Mouse (Mus musculus) limb, embryonic 10.5 days (tissue): ENCODE measurements around the gene Nckap5. TPM values are rescaled to one million over a fixed set of nuclear protein-coding genes. Genes with fewer than 3 reads are reported as not detected.
A peak's percentile ranks its signal among the peaks of the same experiment; 100 is the strongest.

ENCODE experiments used
- DNase-seq: peaks from one replicate; pipeline ENCODE4 v3.0.0-alpha.2; 2017; ENCODE audit warnings: low spot score
- H3K27ac ChIP-seq: fragments of 300-500 bp; sonication (generic); 2 replicates; pipeline ENCODE4 v1.5.1; 2016; ENCODE audit warnings: mild to moderate bottlenecking
- H3K27me3 ChIP-seq: fragments of 300-500 bp; sonication (generic); 2 replicates; pipeline ENCODE4 v1.6.1; 2016; ENCODE audit warnings: low read depth, mild to moderate bottlenecking; ENCODE audit not compliant: poor library complexity, severe bottlenecking
- H3K36me3 ChIP-seq: fragments of 300-500 bp; sonication (generic); 2 replicates; pipeline ENCODE4 v1.6.1; 2016; ENCODE audit warnings: mild to moderate bottlenecking, moderate library complexity
- H3K4me1 ChIP-seq: fragments of 300-500 bp; sonication (generic); 2 replicates; pipeline ENCODE4 v1.6.1; 2016
- H3K4me3 ChIP-seq: fragments of 300-500 bp; sonication (generic); 2 replicates; pipeline ENCODE4 v1.5.1; 2016; ENCODE audit warnings: mild to moderate bottlenecking, moderate library complexity
- H3K9me3 ChIP-seq: fragments of 300-500 bp; sonication (generic); replicated peaks from 2 replicates; pipeline ENCODE4 v1.6.1; 2016; ENCODE audit warnings: mild to moderate bottlenecking
- WGBS: fragments of 180-500 bp; shearing (Covaris S2); methylation state at CpG from one replicate; pipeline ENCODE4 v1.1.7; 2016; 5-methylcytosine and 5-hydroxymethylcytosine counted together
- polyA plus RNA-seq: library from polyadenylated mRNA; unstranded; fragments of >200 nt; fragmentation: Nextera tagmentation; extraction: Ambion mirVana; gene quantifications from 2 replicates; pipeline ENCODE4 v1.2.1, GENCODE M21; 2016

Nckap5 gene
- polyA plus RNA-seq = 0.84 and 1.8 TPM in 2 replicates

GRCm38 (mm10) chr1:126830031-126830927 lies at the start of gene Nckap5:
Gene Nckap5 (minus strand): TSS chr1:126830799.
- no peaks in the 10 kb centered on the region for H3K36me3 ChIP-seq
- WGBS = 4% methylated on average over 35 of the region's 35 CpGs
- H3K27ac ChIP-seq = peak within 1 kb of the TSS; percentile 8
- H3K9me3 ChIP-seq = no peaks in the 10 kb centered on the region
- peaks cover 19% of the 10 kb centered on the region for H3K4me1 ChIP-seq
- peak; percentile 69 for DNase-seq
- H3K4me3 ChIP-seq = peak within 1 kb of the TSS; percentile 51
- H3K27me3 ChIP-seq = peaks cover 28% of the 10 kb centered on the region

DNA sequence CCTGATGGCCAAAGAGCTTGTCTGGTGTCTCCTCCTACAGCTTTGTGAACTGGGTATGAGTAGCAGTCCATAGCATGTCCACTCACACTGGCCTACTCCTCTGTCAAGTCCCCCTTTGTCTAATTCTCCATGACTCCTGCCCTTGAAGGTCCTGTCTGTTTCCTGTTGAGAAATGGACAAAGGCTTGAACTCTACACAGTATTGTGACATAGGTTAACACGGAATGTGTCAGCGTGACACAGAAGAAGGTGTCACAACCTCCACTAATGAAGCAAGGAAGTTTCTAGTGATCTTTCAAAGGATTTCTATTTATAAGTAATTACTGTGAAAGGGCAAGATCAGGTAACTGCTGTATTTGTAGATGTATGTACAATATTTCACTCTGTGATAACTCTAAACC lies 46.9 kb upstream of the Nckap5 start:
- no peaks in the 10 kb centered on the region for H3K36me3 ChIP-seq
- no peaks in the 10 kb centered on the region for H3K9me3 ChIP-seq
- no peak overlapping the region for H3K4me3 ChIP-seq
- DNase-seq = no peak
- H3K27me3 ChIP-seq = no peaks in the 10 kb centered on the region
- no peak overlapping the region for H3K27ac ChIP-seq
- no peaks in the 10 kb centered on the region for H3K4me1 ChIP-seq
- 93% methylated on average over 2 of the region's 2 CpGs for WGBS

DNA sequence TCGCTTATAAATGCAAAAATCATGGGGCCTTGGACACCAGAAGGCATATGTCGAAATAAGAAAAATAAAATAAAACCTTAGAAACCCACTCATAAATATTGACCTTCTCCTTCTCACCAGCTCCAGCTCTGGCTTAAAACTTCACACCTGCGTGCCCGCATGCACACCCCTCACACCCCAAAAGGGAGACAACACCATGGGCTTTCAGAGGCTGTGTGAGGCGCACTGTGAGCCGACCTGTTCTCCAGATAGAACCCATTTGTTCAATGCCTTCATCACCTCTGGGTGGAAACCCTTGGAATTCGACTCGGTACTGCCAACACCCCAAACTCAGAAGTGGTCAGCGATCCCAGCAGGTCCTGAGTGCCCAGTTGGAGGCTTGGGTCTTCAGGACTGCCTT lies 37.8 kb upstream of the Nckap5 start:
- no peaks in the 10 kb centered on the region for H3K9me3 ChIP-seq
- no peak overlapping the region for H3K4me3 ChIP-seq
- DNase-seq = no peak
- no peak overlapping the region for H3K27ac ChIP-seq
- no peaks in the 10 kb centered on the region for H3K36me3 ChIP-seq
- H3K4me1 ChIP-seq = peaks cover 8% of the 10 kb centered on the region
- no peaks in the 10 kb centered on the region for H3K27me3 ChIP-seq
- 75% methylated on average over 9 of the region's 9 CpGs for WGBS

DNA sequence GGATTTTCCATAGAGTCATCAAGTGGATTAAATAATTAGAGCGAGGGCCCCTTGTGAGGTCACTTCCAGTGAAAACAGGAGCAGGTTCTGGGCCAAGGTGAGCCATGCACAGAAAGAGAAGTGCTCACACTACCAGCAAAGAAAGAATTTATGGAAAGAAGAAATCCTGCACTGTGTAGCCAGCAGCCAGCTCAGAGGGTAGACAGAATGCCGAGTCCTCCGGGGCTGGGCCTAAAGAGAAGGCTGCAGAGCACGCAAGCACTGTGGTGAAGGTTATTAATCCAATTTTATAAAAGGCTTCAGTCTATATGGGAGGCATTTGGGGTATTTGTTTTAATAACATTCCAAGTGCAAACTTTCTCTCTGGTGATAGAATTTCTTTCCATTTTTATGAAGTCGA lies 37.3 kb upstream of the Nckap5 start:
- 94% methylated on average over 5 of the region's 5 CpGs for WGBS
- Histone ChIP-seq H3K36me3 (no peaks in the 10 kb centered on the region), H3K27me3 (no peaks in the 10 kb centered on the region), H3K9me3 (no peaks in the 10 kb centered on the region), H3K4me3 (no peak overlapping the region), H3K4me1 (peaks cover 8% of the 10 kb centered on the region), H3K27ac (no peak overlapping the region)
- no peak for DNase-seq

- no peak overlapping the region for H3K27ac ChIP-seq
These were observed 35.0 kb upstream of the Nckap5 start for GRCm38 (mm10) chr1:126865591-126866086.

DNA sequence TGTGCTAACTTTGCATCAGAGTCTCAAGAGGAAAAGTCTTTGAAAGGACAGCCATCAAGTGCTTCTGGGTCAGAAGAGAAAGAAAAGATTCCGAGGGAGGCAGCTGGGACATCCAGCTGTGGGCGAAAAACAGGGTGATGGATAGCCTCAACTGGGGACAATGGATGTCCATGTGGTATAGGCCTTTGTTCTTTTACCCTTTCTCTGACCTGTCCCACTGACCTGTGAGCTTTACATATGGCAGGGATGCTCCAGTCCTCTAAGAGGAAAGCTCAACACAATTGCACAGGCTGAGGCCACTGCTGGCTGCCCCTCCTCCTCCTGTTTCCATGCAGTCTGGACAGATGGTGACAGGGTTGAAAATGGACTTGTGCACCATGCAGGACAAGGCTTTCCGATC lies 31.2 kb upstream of the Nckap5 start:
- Histone ChIP-seq H3K4me3 (no peak overlapping the region), H3K9me3 (no peaks in the 10 kb centered on the region), H3K27ac (no peak overlapping the region), H3K4me1 (peaks cover 8% of the 10 kb centered on the region), H3K27me3 (no peaks in the 10 kb centered on the region), H3K36me3 (no peaks in the 10 kb centered on the region)
- DNase-seq = no peak
- WGBS = 70% methylated on average over 3 of the region's 3 CpGs

More at GRCm38 (mm10) chr1:126865591-126866086, 35.0 kb upstream of the Nckap5 start:
- H3K27me3 ChIP-seq = no peaks in the 10 kb centered on the region
- no peak overlapping the region for H3K4me3 ChIP-seq
- WGBS = 54% methylated on average over 7 of the region's 7 CpGs
- no peaks in the 10 kb centered on the region for H3K9me3 ChIP-seq
- no peak for DNase-seq
- H3K4me1 ChIP-seq = peaks cover 8% of the 10 kb centered on the region
- no peaks in the 10 kb centered on the region for H3K36me3 ChIP-seq

DNA sequence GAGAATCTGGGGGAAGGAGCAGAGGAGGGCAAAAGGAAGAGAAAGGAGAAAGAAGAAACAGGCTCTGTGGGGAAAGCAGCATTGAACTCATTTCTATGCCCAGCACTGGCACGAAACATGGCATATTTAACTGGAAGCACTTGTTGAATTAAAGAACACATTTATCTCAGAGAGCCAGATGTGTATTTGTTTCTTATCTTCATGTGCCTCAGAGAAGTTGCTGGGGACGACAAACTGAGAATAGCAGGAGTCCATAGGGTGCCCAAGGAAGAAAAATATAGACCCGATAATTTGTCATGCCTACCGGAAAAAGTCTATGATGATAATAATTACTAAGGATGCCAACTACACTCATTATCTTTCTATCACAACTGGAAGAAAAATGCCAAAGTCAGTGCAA lies 29.9 kb upstream of the Nckap5 start:
- WGBS = 88% methylated on average over 4 of the region's 4 CpGs
- peaks cover 3% of the 10 kb centered on the region for H3K4me1 ChIP-seq
- H3K9me3 ChIP-seq = no peaks in the 10 kb centered on the region
- H3K4me3 ChIP-seq = no peak overlapping the region
- H3K27me3 ChIP-seq = no peaks in the 10 kb centered on the region
- H3K36me3 ChIP-seq = no peaks in the 10 kb centered on the region
- no peak overlapping the region for H3K27ac ChIP-seq
- DNase-seq = no peak

DNA sequence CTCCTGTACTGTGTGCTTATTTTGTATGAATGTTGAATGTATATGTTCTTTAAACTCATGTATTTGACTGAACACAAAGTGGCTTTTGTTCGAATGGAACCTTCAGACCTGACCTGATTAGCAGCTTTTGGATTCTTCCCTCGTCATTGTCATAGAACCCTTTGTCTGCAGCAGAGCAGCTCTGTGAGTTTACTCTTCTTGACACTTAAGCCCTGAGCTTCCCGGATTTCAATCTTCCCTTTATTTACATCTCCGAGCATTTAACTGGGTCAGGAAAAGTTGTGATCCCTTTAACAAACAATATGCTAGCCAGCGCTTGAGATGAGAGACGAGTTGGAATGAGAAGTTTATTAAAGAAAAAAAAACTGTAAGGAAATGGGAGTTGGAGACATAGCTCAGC lies 18.9 kb upstream of the Nckap5 start:
- Histone ChIP-seq H3K4me3 (no peak overlapping the region), H3K27me3 (no peaks in the 10 kb centered on the region), H3K9me3 (no peaks in the 10 kb centered on the region), H3K27ac (no peak overlapping the region), H3K4me1 (no peaks in the 10 kb centered on the region), H3K36me3 (no peaks in the 10 kb centered on the region)
- 75% methylated on average over 6 of the region's 6 CpGs for WGBS
- DNase-seq = no peak

GRCm38 (mm10) chr1:126846317-126846716 lies 15.7 kb upstream of the Nckap5 start:
- no peaks in the 10 kb centered on the region for H3K9me3 ChIP-seq
- H3K27me3 ChIP-seq = no peaks in the 10 kb centered on the region
- WGBS = 74% methylated on average over 4 of the region's 4 CpGs
- H3K4me1 ChIP-seq = no peaks in the 10 kb centered on the region
- no peaks in the 10 kb centered on the region for H3K36me3 ChIP-seq
- H3K4me3 ChIP-seq = no peak overlapping the region
- DNase-seq = no peak
- H3K27ac ChIP-seq = no peak overlapping the region

DNA sequence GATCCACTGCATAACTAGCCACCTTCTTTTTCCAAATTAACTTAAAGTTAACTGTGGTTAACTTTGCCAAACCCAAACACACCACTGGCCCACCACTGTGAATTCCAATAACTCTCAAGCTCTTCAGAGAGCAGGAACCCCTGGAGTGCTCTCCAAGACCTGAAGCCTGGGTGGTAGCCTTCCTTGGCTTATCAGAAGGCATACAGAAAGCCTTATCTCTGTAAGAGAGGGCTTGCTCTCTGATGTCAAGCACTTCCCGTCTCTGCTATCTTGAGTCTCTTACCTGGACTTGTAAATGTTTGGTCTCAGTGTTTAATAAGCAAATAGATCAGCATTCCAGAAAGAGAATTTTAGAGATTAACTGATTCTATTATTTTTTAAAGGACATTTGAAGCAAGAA lies 2.3 kb upstream of the Nckap5 start:
- no peaks in the 10 kb centered on the region for H3K36me3 ChIP-seq
- H3K4me3 ChIP-seq = no peak overlapping the region
- no peak for DNase-seq
- no peaks in the 10 kb centered on the region for H3K9me3 ChIP-seq
- peaks cover 13% of the 10 kb centered on the region for H3K4me1 ChIP-seq
- H3K27ac ChIP-seq = no peak overlapping the region
- H3K27me3 ChIP-seq = peaks cover 28% of the 10 kb centered on the region
- 78% methylated on average over 1 of the region's 1 CpGs for WGBS

DNA sequence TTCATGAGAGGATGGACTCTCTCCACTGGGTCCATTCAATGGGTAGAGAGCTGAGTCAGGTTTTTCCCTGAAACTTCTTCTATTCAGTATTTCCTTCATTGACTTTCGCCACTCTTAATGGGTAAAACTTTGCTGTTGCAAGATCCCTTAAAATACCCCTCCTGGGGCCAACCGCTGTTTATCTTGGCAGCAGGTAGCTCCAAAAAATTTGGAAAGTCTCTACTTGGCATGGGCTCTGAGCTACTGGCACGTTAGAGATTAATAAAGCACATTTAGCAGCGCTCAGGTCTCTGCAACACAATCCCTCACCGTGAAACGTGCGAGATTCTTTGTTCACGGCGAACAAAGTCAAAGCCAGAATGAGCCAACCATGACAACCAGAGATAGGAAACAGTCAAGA lies 1.6 kb downstream of the Nckap5 start:
- Histone ChIP-seq H3K27ac (no peak overlapping the region), H3K9me3 (no peaks in the 10 kb centered on the region), H3K36me3 (no peaks in the 10 kb centered on the region), H3K4me3 (no peak overlapping the region), H3K27me3 (peaks cover 28% of the 10 kb centered on the region), H3K4me1 (peaks cover 19% of the 10 kb centered on the region)
- WGBS = 84% methylated on average over 9 of the region's 9 CpGs
- no peak for DNase-seq

GRCm38 (mm10) chr1:126824841-126825240 lies 5.8 kb downstream of the Nckap5 start:
- no peaks in the 10 kb centered on the region for H3K9me3 ChIP-seq
- DNase-seq = no peak
- no peaks in the 10 kb centered on the region for H3K36me3 ChIP-seq
- H3K4me3 ChIP-seq = no peak overlapping the region
- no peak overlapping the region for H3K27ac ChIP-seq
- WGBS = 71% methylated on average over 3 of the region's 3 CpGs
- H3K27me3 ChIP-seq = peaks cover 9% of the 10 kb centered on the region
- peaks cover 12% of the 10 kb centered on the region for H3K4me1 ChIP-seq

GRCm38 (mm10) chr1:126822246-126822645 lies 8.4 kb downstream of the Nckap5 start:
- Histone ChIP-seq H3K27me3 (no peaks in the 10 kb centered on the region), H3K27ac (no peak overlapping the region), H3K4me3 (no peak overlapping the region), H3K4me1 (peaks cover 20% of the 10 kb centered on the region; the same call in 1 of the 2 replicates), H3K36me3 (no peaks in the 10 kb centered on the region), H3K9me3 (no peaks in the 10 kb centered on the region)
- WGBS = 83% methylated on average over 6 of the region's 6 CpGs
- no peak for DNase-seq
